Mouse (Mus musculus) CH12.LX (cell line): ENCODE measurements around the gene Cyb561. TPM values are rescaled to one million over a fixed set of nuclear protein-coding genes. Genes with fewer than 3 reads are reported as not detected.

ENCODE experiments used
- DNase-seq: peaks from one replicate; pipeline ENCODE4 v3.0.0-alpha.2; 2013; ENCODE audit errors: extremely low read depth
- H3K27ac ChIP-seq: 2 replicates; pipeline ENCODE4 v1.5.1; 2012; ENCODE audit warnings: low read depth, mild to moderate bottlenecking, control low read depth, moderate library complexity; ENCODE audit not compliant: insufficient read depth
- H3K27me3 ChIP-seq: replicated peaks from 2 replicates; pipeline ENCODE3; 2012; ENCODE audit warnings: inconsistent platforms
- H3K36me3 ChIP-seq, 2 experiments: replicated peaks in 1 of 2; 2 replicates each; pipeline versions ENCODE3 to v1.6.1; 2012; ENCODE audit warnings: inconsistent platforms in 1 of 2, low read length in 1 of 2, mild to moderate bottlenecking in 1 of 2, mixed read lengths in 1 of 2, moderate library complexity in 1 of 2; ENCODE audit not compliant: control insufficient read depth in 1 of 2, insufficient read depth in 1 of 2
- H3K4me1 ChIP-seq, 2 experiments: 2 replicates each; pipeline ENCODE4 v1.6.1; 2012; ENCODE audit warnings: inconsistent platforms in 1 of 2, moderate library complexity in 1 of 2; ENCODE audit not compliant: insufficient read depth in 2 of 2, control insufficient read depth in 1 of 2
- H3K4me2 ChIP-seq: 2 replicates; pipeline ENCODE4 v1.6.1; 2012; ENCODE audit warnings: low read depth, mild to moderate bottlenecking, control low read depth; ENCODE audit not compliant: poor library complexity, insufficient read depth, severe bottlenecking
- H3K4me3 ChIP-seq, 3 experiments: fragments of 150-350 bp in 1 of 3; sonication (generic) in 1 of 3; replicated peaks in 1 of 3; 2 replicates each; pipeline versions ENCODE3 to v1.5.1; 2011 to 2012; ENCODE audit warnings: low read depth in 2 of 3, low read length in 2 of 3, mild to moderate bottlenecking in 2 of 3, moderate library complexity in 2 of 3, control low read depth in 1 of 3, improper control_type of control experiment in 1 of 3, inconsistent platforms in 1 of 3, mixed read lengths in 1 of 3; ENCODE audit not compliant: poor library complexity in 1 of 3
- H3K79me2 ChIP-seq: replicated peaks from 2 replicates; pipeline ENCODE4 v1.6.1; 2012; ENCODE audit warnings: mild to moderate bottlenecking, moderate library complexity; ENCODE audit not compliant: control insufficient read depth, poor library complexity, insufficient read depth, severe bottlenecking; ENCODE audit errors: extremely low read depth
- H3K9ac ChIP-seq: 2 replicates; pipeline ENCODE4 v1.6.1; 2012; ENCODE audit warnings: low read depth, mild to moderate bottlenecking, control low read depth, moderate library complexity; ENCODE audit not compliant: insufficient read depth
- H3K9me3 ChIP-seq: replicated peaks from 2 replicates; pipeline ENCODE3; 2012; ENCODE audit warnings: low read length, inconsistent platforms, mixed read lengths
- CHD2 ChIP-seq: IDR thresholded peaks from 2 replicates; pipeline ENCODE4 v1.6.1; 2011; ENCODE audit warnings: low read length, improper control_type of control experiment
- E2F4 ChIP-seq: IDR thresholded peaks from 2 replicates; pipeline ENCODE4 v1.6.1; 2011; ENCODE audit warnings: low read depth, low read length, improper control_type of control experiment; ENCODE audit not compliant: insufficient replicate concordance
- ELF1 ChIP-seq: IDR thresholded peaks from 2 replicates; pipeline ENCODE4 v1.6.1; 2014; ENCODE audit warnings: low read depth, mild to moderate bottlenecking, inconsistent platforms, low read length, improper control_type of control experiment
- EP300 ChIP-seq: IDR thresholded peaks from 2 replicates; pipeline ENCODE4 v1.6.1; 2011; ENCODE audit warnings: low read length, improper control_type of control experiment
- ETS1 ChIP-seq: conservative IDR thresholded peaks from 2 replicates; pipeline ENCODE4 v1.6.1; 2012; ENCODE audit warnings: low read depth, mild to moderate bottlenecking, inconsistent platforms, low read length, improper control_type of control experiment, moderate library complexity
- HCFC1 ChIP-seq: IDR thresholded peaks from 2 replicates; pipeline ENCODE4 v1.6.1; 2012; ENCODE audit warnings: low read depth, mild to moderate bottlenecking, inconsistent platforms, low read length, improper control_type of control experiment
- IRF4 ChIP-seq: IDR thresholded peaks from 2 replicates; pipeline ENCODE4 v1.6.1; 2014; ENCODE audit warnings: low read depth, mild to moderate bottlenecking, inconsistent platforms, low read length, improper control_type of control experiment
- JUN ChIP-seq: IDR thresholded peaks from 2 replicates; pipeline ENCODE4 v1.6.1; 2011; ENCODE audit warnings: low read depth, mild to moderate bottlenecking, low read length, improper control_type of control experiment, moderate library complexity; ENCODE audit not compliant: insufficient read depth
- MEF2A ChIP-seq: IDR thresholded peaks from 2 replicates; pipeline ENCODE4 v1.6.1; 2014; ENCODE audit warnings: low read depth, mild to moderate bottlenecking, inconsistent platforms, low read length, improper control_type of control experiment, borderline replicate concordance
- MYC ChIP-seq: IDR thresholded peaks from 2 replicates; pipeline ENCODE4 v1.6.1; 2011; ENCODE audit warnings: low read depth, mild to moderate bottlenecking, improper control_type of control experiment, low read length
- NRF1 ChIP-seq: IDR thresholded peaks from 2 replicates; pipeline ENCODE4 v1.6.1; 2014; ENCODE audit warnings: low read depth, mild to moderate bottlenecking, inconsistent platforms, low read length, improper control_type of control experiment, moderate library complexity
- PAX5 ChIP-seq: IDR thresholded peaks from 2 replicates; pipeline ENCODE4 v1.6.1; 2012; ENCODE audit warnings: low read length, inconsistent platforms, mixed read lengths
- SMC3 ChIP-seq: IDR thresholded peaks from 2 replicates; pipeline ENCODE4 v1.6.1; 2011; ENCODE audit warnings: low read depth, low read length, improper control_type of control experiment
- USF2 ChIP-seq: conservative IDR thresholded peaks from 2 replicates; pipeline ENCODE4 v1.6.1; 2011; ENCODE audit warnings: low read depth, low read length, improper control_type of control experiment
- ZKSCAN1 ChIP-seq: IDR thresholded peaks from 2 replicates; pipeline ENCODE4 v1.6.1; 2012; ENCODE audit warnings: low read depth, inconsistent platforms, low read length, improper control_type of control experiment, borderline replicate concordance
- ZNF384 ChIP-seq: IDR thresholded peaks from 2 replicates; pipeline ENCODE4 v1.6.1; 2012; ENCODE audit warnings: low read depth, low read length, improper control_type of control experiment, inconsistent platforms
- dilution Hi-C: fragments of 300-500 bp; cut with MboI; formaldehyde crosslinking; loops from 2 replicates; pipeline ENCODE4 v1.14.3; 2020; ENCODE audit warnings: low sequenced_read_pairs; ENCODE audit not compliant: extremely low pct_unique_long_range_greater_than_20kb, extremely low pct_ligation_motif_present
- in situ Hi-C: fragments of 300-500 bp; cut with MboI; formaldehyde crosslinking; loops from 3 replicates; pipeline ENCODE4 v1.14.3; 2019; ENCODE audit warnings: low sequenced_read_pairs, low pct_ligation_motif_present, low pct_unique_long_range_greater_than_20kb, mixed read lengths
- polyA plus RNA-seq: library from polyadenylated mRNA; unstranded; fragments of >175 nt; gene quantifications from 2 replicates; pipeline ENCODE4 v1.2.1, GENCODE M21; 2012; ENCODE audit warnings: low read depth; ENCODE audit not compliant: insufficient read length
- total RNA-seq, 2 experiments: library from RNA; depleted of rRNA; stranded (reverse); fragments of 300-350 nt in 1 of 2; fragments of >200 nt in 1 of 2; gene quantifications; 2 replicates each; pipeline ENCODE4 v1.2.3; 2012 to 2014

The Cyb561 gene
- total and polyA plus RNA-seq, 3 experiments = 0.20 to 3.9 (median 0.51) TPM

DNA sequence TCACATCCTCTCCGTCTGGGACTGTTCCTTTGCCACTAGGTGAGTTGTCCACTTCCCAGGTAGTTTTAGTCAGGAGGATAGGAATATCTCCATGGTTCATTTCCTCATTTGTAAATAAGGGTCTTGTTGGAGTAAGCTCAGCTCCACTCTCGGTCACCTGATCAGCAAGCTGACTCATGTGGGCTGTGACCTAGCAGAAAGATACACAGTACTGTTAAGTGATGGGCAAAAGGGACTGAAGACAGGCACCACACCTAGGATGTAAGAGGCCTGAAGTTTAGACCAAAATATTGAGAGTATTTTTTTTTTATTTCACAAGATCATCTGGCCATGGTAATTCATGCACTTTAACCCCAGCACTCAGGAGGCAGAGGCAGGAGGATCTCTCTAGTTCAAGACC lies 32.3 kb downstream of the Cyb561 start:
- H3K9ac ChIP-seq = no peak overlapping the region
- TF ChIP-seq ETS1 = no peak
- no peak for TF ChIP-seq JUN
- no peak for TF ChIP-seq EP300
- TF ChIP-seq NRF1 = no peak
- TF ChIP-seq E2F4 = no peak
- no peak for TF ChIP-seq SMC3
- no peak for TF ChIP-seq ZNF384
- TF ChIP-seq CHD2 = no peak
- TF ChIP-seq, all 38 proteins: peak for 0
- dilution Hi-C loops (no loop called here), in situ Hi-C loops (no loop called here)
- no peak overlapping the region for H3K27ac ChIP-seq
- no peak overlapping the region for H3K4me2 ChIP-seq
- peaks cover 0 to 46% of the 10 kb centered on the region in 2 experiments for H3K36me3 ChIP-seq
- no peaks in the 10 kb centered on the region for H3K27me3 ChIP-seq
- no peaks in the 10 kb centered on the region for H3K9me3 ChIP-seq
- no peaks in the 10 kb centered on the region for H3K4me1 ChIP-seq
- H3K4me3 ChIP-seq = no peak overlapping the region
- no peaks in the 10 kb centered on the region for H3K79me2 ChIP-seq
- no peak for DNase-seq

DNA sequence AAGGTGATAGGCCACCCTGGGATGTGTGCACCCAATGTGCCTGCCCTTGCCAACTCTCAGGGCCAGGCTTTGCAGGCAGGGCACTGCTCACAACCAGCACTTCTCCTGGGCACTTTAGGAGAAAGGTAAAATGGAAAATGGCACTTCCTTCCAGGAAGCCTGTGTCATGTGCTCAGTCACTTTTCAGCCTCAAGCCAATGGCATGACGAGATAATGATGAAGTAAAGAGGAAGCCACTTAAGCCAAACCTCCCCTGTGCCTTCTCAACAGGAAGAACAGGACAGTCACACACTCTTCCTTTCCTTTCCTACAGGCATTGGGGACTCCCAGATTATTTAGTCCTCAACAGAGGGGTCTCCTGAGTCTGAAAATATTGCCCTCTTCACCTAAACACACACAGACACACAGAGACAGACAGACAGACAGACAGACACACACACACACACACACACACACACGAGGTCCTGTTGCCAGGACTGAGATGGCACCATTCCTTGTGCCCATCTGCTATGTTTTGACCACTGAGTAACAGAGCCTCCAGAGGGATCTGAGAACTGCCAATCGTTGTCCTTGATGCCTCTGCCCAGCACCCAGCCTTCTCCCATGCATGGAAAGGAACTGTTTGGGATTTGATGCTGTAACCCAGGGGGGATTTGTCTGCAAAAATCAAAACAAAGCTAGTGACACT lies 32.9 kb downstream of the Cyb561 start:
- in situ Hi-C loops = no loop called here
- Histone ChIP-seq H3K27me3 (no peaks in the 10 kb centered on the region), H3K36me3 (peaks cover 0 to 46% of the 10 kb centered on the region in 2 experiments), H3K9me3 (no peaks in the 10 kb centered on the region), H3K79me2 (no peaks in the 10 kb centered on the region), H3K27ac (no peak overlapping the region), H3K4me1 (no peaks in the 10 kb centered on the region), H3K9ac (no peak overlapping the region), H3K4me2 (no peak overlapping the region), H3K4me3 (no peak overlapping the region)
- DNase-seq = no peak
- dilution Hi-C loops = no loop called here
- TF ChIP-seq USF2 (no peak), ETS1 (no peak), E2F4 (no peak), ELF1 (no peak), PAX5 (no peak), MEF2A (no peak), IRF4 (no peak)

DNA sequence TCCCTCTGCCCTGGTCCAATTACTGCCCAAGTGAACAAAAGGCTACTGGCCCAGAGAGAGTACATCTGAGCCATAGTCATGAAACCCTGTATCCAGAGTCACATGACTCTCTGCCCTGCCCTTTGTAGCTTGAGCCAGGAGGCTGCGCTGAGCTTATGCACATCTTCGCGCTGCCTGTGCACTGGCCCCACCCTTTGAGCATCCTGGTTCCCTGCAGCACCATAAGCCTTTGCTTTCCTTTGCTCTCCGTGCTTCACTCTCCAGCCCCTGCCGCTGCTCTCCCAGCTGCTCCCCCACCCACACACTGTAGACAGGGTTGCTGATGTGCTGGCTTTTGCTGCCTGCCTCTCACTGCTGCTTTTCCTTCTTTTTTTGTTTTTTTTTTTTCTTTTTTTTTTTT lies 39.6 kb downstream of the Cyb561 start:
- 0 out of 4 replicates have a peak, but pooled peaks cover 0 to 3% of the 10 kb centered on the region in 2 experiments for H3K4me1 ChIP-seq
- no peak overlapping the region for H3K27ac ChIP-seq
- no peak overlapping the region for H3K9ac ChIP-seq
- H3K36me3 ChIP-seq = peaks cover 0 to 33% of the 10 kb centered on the region in 2 experiments
- no peak for DNase-seq
- dilution Hi-C loops = no loop called here
- no peaks in the 10 kb centered on the region for H3K79me2 ChIP-seq
- H3K4me2 ChIP-seq = no peak overlapping the region
- no peak overlapping the region for H3K4me3 ChIP-seq
- H3K9me3 ChIP-seq = no peaks in the 10 kb centered on the region
- in situ Hi-C loops = loop anchor here (5.0 kb wide), 1 partner anchor 566 kb away; no protein-coding TSS in a partner anchor
- no peak for TF ChIP-seq HCFC1
- no peak for TF ChIP-seq EP300
- TF ChIP-seq MYC = no peak
- TF ChIP-seq ZKSCAN1 = no peak
- H3K27me3 ChIP-seq = no peaks in the 10 kb centered on the region
